Mouse (Mus musculus) urinary bladder, postnatal 25 days (tissue): ENCODE data around the gene Gm49392.
"Not testable (repeated sequence)": the region's sequence is repeated elsewhere in the genome, so short reads cannot be mapped to it uniquely, and the experiment has no call there.

ENCODE experiments used
- DNase-seq: peaks from one replicate; pipeline ENCODE4 v3.0.0; 2022; ENCODE audit warnings: low spot score

The Gm49392 gene

GRCm38 (mm10) chr13:60896794-60897193, at the start of gene Gm49392:
Gene Gm49392 (minus strand): TSS chr13:60896894.
- not testable (repeated sequence) for DNase-seq

GRCm38 (mm10) chr13:60941884-60942283, 45.2 kb upstream of the Gm49392 start, which contains the start of gene Tpbpa:
Gene Tpbpa (minus strand): TSS chr13:60941984.
- DNase-seq, result not testable (repeated sequence)

GRCm38 (mm10) chr13:60936500-60936901, 39.8 kb upstream of the Gm49392 start, which contains the start of the genes Gm49391 and Ctla2a:
Gene Gm49391 (minus strand): TSS chr13:60936571.
Gene Ctla2a (minus strand): TSS chr13:60936625.
- DNase-seq, result no peak

GRCm38 (mm10) chr13:60935490-60935889, 38.8 kb upstream of the Gm49392 start, which contains the start of gene Gm49393:
Gene Gm49393 (minus strand): TSS chr13:60935590.
- DNase-seq, result not testable (repeated sequence)

- not testable (repeated sequence) for DNase-seq
These were observed 8.1 kb upstream of the Gm49392 start, which contains the start of gene Tpbpb for GRCm38 (mm10) chr13:60904780-60905179. Gene Tpbpb (minus strand): TSS chr13:60904880.

GRCm38 (mm10) chr13:60897328-60897727, 634 bp upstream of the Gm49392 start, which contains the start of gene Ctla2b:
Gene Ctla2b (minus strand): TSS chr13:60897447.
- no peak for DNase-seq

GRCm38 (mm10) chr13:60895406-60896160, 1.1 kb downstream of the Gm49392 start:
- DNase-seq, result no peak

GRCm38 (mm10) chr13:60892301-60892700, 4.4 kb downstream of the Gm49392 start:
- no peak for DNase-seq

GRCm38 (mm10) chr13:60864281-60864680, 32.4 kb downstream of the Gm49392 start, which contains the start of gene 4930486L24Rik:
Gene 4930486L24Rik (minus strand): TSS chr13:60864475.
- no peak for DNase-seq

- no peak for DNase-seq
These were observed 48.2 kb downstream of the Gm49392 start for GRCm38 (mm10) chr13:60848241-60849120.

GRCm38 (mm10) chr13:60843153-60843552, 53.5 kb downstream of the Gm49392 start:
- no peak for DNase-seq

GRCm38 (mm10) chr13:60842703-60843102, 54.0 kb downstream of the Gm49392 start:
- DNase-seq, result no peak

- no peak for DNase-seq
These were observed 57.3 kb downstream of the Gm49392 start for GRCm38 (mm10) chr13:60839353-60839902.

GRCm38 (mm10) chr13:60826052-60826451, 70.6 kb downstream of the Gm49392 start:
- no peak for DNase-seq

GRCm38 (mm10) chr13:60820486-60821175, 76.1 kb downstream of the Gm49392 start:
- DNase-seq, result no peak

GRCm38 (mm10) chr13:60819469-60819868, 77.2 kb downstream of the Gm49392 start:
- DNase-seq, result peak; percentile 15

- DNase-seq, result no peak
These were observed 83.0 kb downstream of the Gm49392 start for GRCm38 (mm10) chr13:60813722-60814121.

GRCm38 (mm10) chr13:60812768-60813167, 83.9 kb downstream of the Gm49392 start:
- no peak for DNase-seq

- DNase-seq, result no peak
These were observed 87.0 kb downstream of the Gm49392 start for GRCm38 (mm10) chr13:60809690-60810089.

- no peak for DNase-seq
These were observed 93.9 kb downstream of the Gm49392 start, which contains the start of gene Ctsll3 for GRCm38 (mm10) chr13:60802749-60803148. Gene Ctsll3 (minus strand): TSS chr13:60802849.
